ENCODE assay signal across 9 mouse cellular contexts in the genomic region with DNA sequence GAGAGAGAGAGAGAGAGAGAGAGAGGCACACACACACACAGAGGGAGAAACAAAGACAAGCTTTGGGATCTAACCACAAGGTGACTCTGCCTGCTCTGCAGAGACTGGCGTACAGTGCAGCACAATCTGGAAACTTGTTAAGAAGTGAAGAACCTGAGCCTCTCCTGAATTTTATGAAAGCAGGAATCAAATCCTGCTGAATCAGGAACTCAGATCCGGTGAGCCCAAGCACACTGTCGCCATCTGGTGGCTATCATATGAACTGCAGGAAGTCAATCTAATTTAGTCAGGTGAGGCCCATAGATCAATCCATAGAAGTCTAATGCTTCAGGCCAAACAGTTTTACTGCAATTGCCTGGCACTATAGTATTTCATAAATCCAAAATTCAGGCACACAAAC. TPM values are rescaled to one million over a fixed set of nuclear protein-coding genes. Genes with fewer than 3 reads are reported as not detected.
A peak's percentile ranks its signal among the peaks of the same experiment; 100 is the strongest.
DNase-seq lines count a peak whose midpoint lies in the region; ATAC-seq and TF ChIP-seq lines count a peak whose summit lies in the region.
"Had no signal": no experiment of that assay in that cellular context is flagged by ENCODE, and none has a peak within 500 bp of the region (broad histone marks: within the 10 kb centered on the region; RNA-seq: fewer than 3 reads in every experiment).

No protein-coding gene starts in this region.

- no peaks in the 10 kb centered on the region for H3K36me3 ChIP-seq in heart, embryonic 12.5 days
- no peaks in the 10 kb centered on the region for H3K36me3 ChIP-seq in CH12.LX (replicated peaks in 1 of 2; ENCODE audit: control insufficient read depth in 1 of 2, insufficient read depth in 1 of 2, low read length in 1 of 2)
- H3K36me3 ChIP-seq in forebrain, embryonic 14.5 days (ENCODE audit: control insufficient read depth, insufficient read depth, low read length) = no peaks in the 10 kb centered on the region
- no peaks in the 10 kb centered on the region for H3K36me3 ChIP-seq in midbrain, embryonic 13.5 days

- ATAC-seq in heart, embryonic 12.5 days (ENCODE audit: insufficient number of reproducible peaks, low FRiP score) = no peak
- peak; percentile 23; the same call in 1 of the 2 replicates for ATAC-seq in forebrain, embryonic 14.5 days
- ATAC-seq in midbrain, embryonic 13.5 days = 0 out of 2 replicates have a peak, but pooled peaks have one; percentile 37

- dilution Hi-C loops in CH12.LX (cut with MboI; ENCODE audit: extremely low pct_ligation_motif_present, extremely low pct_unique_long_range_greater_than_20kb, low sequenced_read_pairs) = no loop called here

- H3K4me2 ChIP-seq in heart, embryonic 12.5 days = no peak overlapping the region
- H3K4me2 ChIP-seq in CH12.LX (ENCODE audit: insufficient read depth, low read depth, poor library complexity, severe bottlenecking) = peak overlapping the region; percentile 27; the same call in 1 of the 2 replicates
- H3K4me2 ChIP-seq in forebrain, embryonic 14.5 days (ENCODE audit: low read length) = no peak overlapping the region
- H3K4me2 ChIP-seq in midbrain, embryonic 13.5 days (replicated peaks) = no peak overlapping the region

- no peak for TF ChIP-seq EP300 in CH12.LX (IDR thresholded peaks at IDR 0.05; ENCODE audit: low read length)

- 28% methylated on average over 3 of the region's 3 CpGs for WGBS in heart, embryonic 12.5 days
- 28% methylated on average over 3 of the region's 3 CpGs for WGBS in bone marrow, adult 2 months
- WGBS in forebrain, embryonic 14.5 days = 34% methylated on average over 3 of the region's 3 CpGs
- 31% methylated on average over 3 of the region's 3 CpGs for WGBS in midbrain, embryonic 13.5 days

- no peaks in the 10 kb centered on the region for H3K79me2 ChIP-seq in CH12.LX (replicated peaks; ENCODE audit: control insufficient read depth, extremely low read depth, insufficient read depth, poor library complexity, severe bottlenecking)

- H3K27me3 ChIP-seq in heart, embryonic 12.5 days (replicated peaks) = no peaks in the 10 kb centered on the region
- no peaks in the 10 kb centered on the region for H3K27me3 ChIP-seq in CH12.LX (replicated peaks)
- no peaks in the 10 kb centered on the region for H3K27me3 ChIP-seq in forebrain, embryonic 14.5 days (replicated peaks; ENCODE audit: control insufficient read depth, insufficient read depth, low read length)
- no peaks in the 10 kb centered on the region for H3K27me3 ChIP-seq in midbrain, embryonic 13.5 days

- TF ChIP-seq RAD21 in CH12.LX (IDR thresholded peaks at IDR 0.05; ENCODE audit: low read depth, low read length) = peak; percentile 86

- H3K27ac ChIP-seq in heart, embryonic 12.5 days (ENCODE audit: poor library complexity, severe bottlenecking) = no peak overlapping the region
- H3K27ac ChIP-seq in CH12.LX (ENCODE audit: insufficient read depth, low read depth) = no peak overlapping the region
- H3K27ac ChIP-seq in bone marrow, adult 2 months (ENCODE audit: control insufficient read depth, insufficient read depth, low read depth, low read length, poor library complexity) = no peak overlapping the region
- no peak overlapping the region for H3K27ac ChIP-seq in forebrain, embryonic 14.5 days (ENCODE audit: low read depth, low read length)
- no peak overlapping the region for H3K27ac ChIP-seq in midbrain, embryonic 13.5 days

- in situ Hi-C loops in CH12.LX (cut with MboI; ENCODE audit: low pct_ligation_motif_present, low pct_unique_long_range_greater_than_20kb, low sequenced_read_pairs) = loop anchor here (5.0 kb wide), 1 partner anchor 71 kb away; the partner anchor contains the start of gene Clca2

- DNase-seq in heart, adult 8-10 months (ENCODE audit: low spot score) = peak; percentile 30
- DNase-seq in CH12.LX (ENCODE audit: extremely low read depth) = peak; percentile 76
- DNase-seq in forebrain, embryonic 14.5 days (ENCODE audit: low spot score) = peak; percentile 60
- peak; percentile 13 for DNase-seq in layer of hippocampus, adult 9-11 months
- peak; percentile 54 for DNase-seq in thymus, postnatal 4 days

- peak; percentile 97 to 100 for TF ChIP-seq CTCF in CH12.LX (conservative IDR thresholded peaks at IDR 0.05 in 1 of 2, IDR thresholded peaks at IDR 0.05 in 1 of 2; ENCODE audit: low read depth in 2 of 2, low read length in 2 of 2)
- peak; percentile 72 for TF ChIP-seq CTCF in bone marrow, adult 2 months (IDR thresholded peaks at IDR 0.05; ENCODE audit: control insufficient read depth, insufficient read depth, low read length)

- H3K4me1 ChIP-seq in heart, embryonic 12.5 days (replicated peaks) = no peaks in the 10 kb centered on the region
- peaks cover 0 to 4% of the 10 kb centered on the region in 2 experiments; a peak in 2 of 4 replicates for H3K4me1 ChIP-seq in CH12.LX (ENCODE audit: control insufficient read depth in 1 of 2, insufficient read depth in 2 of 2)
- H3K4me1 ChIP-seq in bone marrow, adult 2 months (ENCODE audit: control insufficient read depth, insufficient read depth, low read length) = no peaks in the 10 kb centered on the region
- no peaks in the 10 kb centered on the region for H3K4me1 ChIP-seq in forebrain, embryonic 14.5 days (ENCODE audit: control insufficient read depth, insufficient read depth, low read length)
- no peaks in the 10 kb centered on the region for H3K4me1 ChIP-seq in midbrain, embryonic 13.5 days (replicated peaks)

- no peaks in the 10 kb centered on the region for H3K9me3 ChIP-seq in heart, embryonic 12.5 days (replicated peaks)
- no peaks in the 10 kb centered on the region for H3K9me3 ChIP-seq in CH12.LX (replicated peaks; ENCODE audit: low read length)
- no peaks in the 10 kb centered on the region for H3K9me3 ChIP-seq in forebrain, embryonic 14.5 days (replicated peaks; ENCODE audit: control insufficient read depth, low read length)
- no peaks in the 10 kb centered on the region for H3K9me3 ChIP-seq in midbrain, embryonic 13.5 days

- H3K4me3 ChIP-seq in heart, embryonic 12.5 days = no peak overlapping the region
- H3K4me3 ChIP-seq in CH12.LX (replicated peaks in 1 of 3; ENCODE audit: low read depth in 2 of 3, low read length in 2 of 3, poor library complexity in 1 of 3) = no peak overlapping the region
- H3K4me3 ChIP-seq in bone marrow, adult 2 months (replicated peaks; ENCODE audit: control insufficient read depth, low read depth, low read length) = no peak overlapping the region
- H3K4me3 ChIP-seq in forebrain, embryonic 14.5 days (ENCODE audit: low read depth, low read length) = no peak overlapping the region
- no peak overlapping the region for H3K4me3 ChIP-seq in midbrain, embryonic 13.5 days (replicated peaks)
- H3K4me3 ChIP-seq: myocyte had no signal

- no peak for TF ChIP-seq POLR2A in CH12.LX (IDR thresholded peaks at IDR 0.05; ENCODE audit: low read depth, low read length)
- no peak for TF ChIP-seq POLR2A in bone marrow, adult 2 months (IDR thresholded peaks at IDR 0.05; ENCODE audit: borderline replicate concordance, control insufficient read depth, low read depth, low read length)

- no peak overlapping the region for H3K9ac ChIP-seq in heart, embryonic 12.5 days
- no peak overlapping the region for H3K9ac ChIP-seq in CH12.LX (ENCODE audit: insufficient read depth, low read depth)
- H3K9ac ChIP-seq in forebrain, embryonic 14.5 days (ENCODE audit: low read length) = no peak overlapping the region
- no peak overlapping the region for H3K9ac ChIP-seq in midbrain, embryonic 13.5 days (replicated peaks)

TF ChIP-seq in CH12.LX, 34 proteins besides CTCF, POLR2A, EP300 and RAD21:
- TF ChIP-seq MAX (IDR thresholded peaks at IDR 0.05; ENCODE audit: low read length) (no peak), ZC3H11A (IDR thresholded peaks at IDR 0.05; ENCODE audit: low read depth, low read length) (peak; percentile 63; the same call in 1 of the 2 replicates), BHLHE40 (IDR thresholded peaks at IDR 0.05; ENCODE audit: low read depth, low read length) (peak; percentile 26; the same call in 1 of the 2 replicates), JUND (conservative IDR thresholded peaks at IDR 0.05; ENCODE audit: low read depth, low read length) (peak; percentile 8; the same call in 1 of the 2 replicates), MAFK (IDR thresholded peaks at IDR 0.05; ENCODE audit: insufficient replicate concordance, low read length) (peak; percentile 98), MYC (IDR thresholded peaks at IDR 0.05; ENCODE audit: low read depth, low read length) (no peak), SMC3 (IDR thresholded peaks at IDR 0.05; ENCODE audit: low read depth, low read length) (peak; percentile 97), ELF1 (IDR thresholded peaks at IDR 0.05; ENCODE audit: low read depth, low read length) (0 out of 2 replicates have a peak, but pooled peaks have one; percentile 41)
TF ChIP-seq in CH12.LX: peak in this region for 6.

RNA-seq across cellular contexts. Expression of gene Clca1, which starts 5.8 kb away (rescaled TPM):
- total RNA-seq in heart, adult 8-10 months (2022) = not detected
- not detected in 2 replicates for polyA plus RNA-seq in heart, embryonic 12.5 days (2016; fragmentation: Nextera tagmentation; extraction: Ambion mirVana)
- total RNA-seq in CH12.LX (2012; rRNA removed) (0.04 TPM in 2 replicates), CH12.LX (2014; rRNA removed) (0.05 and 0.30 TPM in 2 replicates)
- 1.1 and 1.3 TPM in 2 replicates for polyA plus RNA-seq in CH12.LX (2012; ENCODE audit: insufficient read length, low read depth)
- polyA plus RNA-seq in bone marrow, adult 2 months (2011; ENCODE audit: insufficient read depth, insufficient read length, low replicate concordance, missing spikeins) = not detected in 2 replicates
- not detected in 2 replicates for polyA plus RNA-seq in forebrain, embryonic 14.5 days (2014; fragmentation: Nextera tagmentation; extraction: Ambion mirVana)
- polyA plus RNA-seq in midbrain, embryonic 13.5 days (2015; fragmentation: Nextera tagmentation; extraction: Ambion mirVana) = not detected in 2 replicates

RNA-seq across cellular contexts. Expression of gene Clca4a, which starts 51.9 kb away (rescaled TPM):
- not detected for total RNA-seq in heart, adult 8-10 months (2022)
- not detected in 2 replicates for polyA plus RNA-seq in heart, embryonic 12.5 days (2016; fragmentation: Nextera tagmentation; extraction: Ambion mirVana)
- total RNA-seq in CH12.LX (2012; rRNA removed) = 0.21 and 0.30 TPM in 2 replicates
- total RNA-seq in CH12.LX (2014; rRNA removed) = 0.47 and 0.51 TPM in 2 replicates
- polyA plus RNA-seq in CH12.LX (2012; ENCODE audit: insufficient read length, low read depth) = 0.29 and 0.47 TPM in 2 replicates
- not detected in 2 replicates for polyA plus RNA-seq in bone marrow, adult 2 months (2011; ENCODE audit: insufficient read depth, insufficient read length, low replicate concordance, missing spikeins)
- not detected in 2 replicates for polyA plus RNA-seq in forebrain, embryonic 14.5 days (2014; fragmentation: Nextera tagmentation; extraction: Ambion mirVana)
- not detected in 2 replicates for polyA plus RNA-seq in midbrain, embryonic 13.5 days (2015; fragmentation: Nextera tagmentation; extraction: Ambion mirVana)

Comparison
In these comparisons a context has a peak if more than half of its experiments do, and no peak if none do; other contexts are left out.
1. DNase-seq: peak in every context shown above with its lines; median percentile 76 in CH12.LX; 60 in forebrain, embryonic 14.5 days; 54 in thymus, postnatal 4 days; 30 in heart, adult 8-10 months; 13 in layer of hippocampus, adult 9-11 months.